Mouse (Mus musculus): ENCODE data around the gene Strap.
"Not testable (repeated sequence)": the region's sequence is repeated elsewhere in the genome, so short reads cannot be mapped to it uniquely, and the experiment has no call there.

Strap gene

DNA sequence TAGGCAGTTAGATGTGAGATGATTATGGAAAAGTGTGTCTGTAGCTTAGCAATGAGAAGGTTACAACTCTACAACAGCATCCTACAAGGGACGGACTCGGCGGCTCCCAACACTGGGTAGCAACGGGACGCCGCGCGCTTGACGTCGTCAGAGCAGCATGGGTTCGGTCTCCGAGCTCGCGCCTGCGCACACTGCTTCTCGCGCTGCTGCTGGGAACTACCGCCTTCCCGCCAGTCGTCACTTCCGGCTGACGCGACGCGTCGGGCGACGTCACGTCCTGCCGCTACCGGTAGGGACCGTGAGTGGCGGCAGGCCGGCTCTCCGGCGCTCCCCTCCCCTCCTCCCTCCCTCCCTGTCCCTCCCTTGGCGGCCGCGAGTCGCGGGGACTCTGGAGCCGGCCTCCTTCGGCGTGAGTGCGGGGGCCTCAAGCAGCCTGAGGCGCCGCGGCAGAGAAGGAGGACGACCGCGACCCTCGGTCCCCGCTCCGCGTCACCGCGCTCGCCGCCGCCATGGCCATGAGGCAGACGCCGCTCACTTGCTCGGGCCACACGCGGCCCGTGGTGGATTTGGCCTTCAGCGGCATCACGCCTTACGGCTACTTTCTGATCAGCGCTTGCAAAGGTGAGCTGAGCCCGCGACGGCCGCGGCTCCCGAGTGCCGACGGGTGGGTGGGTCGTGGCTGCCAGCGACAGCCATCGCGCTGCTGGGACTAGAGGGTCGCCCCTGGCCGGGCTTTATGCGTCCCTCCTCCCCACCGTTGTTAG lies at the start of gene Strap:
Gene Strap, plus strand, starts transcription at position 233 of the 764 bp plus-strand sequence.
- DNase-seq (ENCODE audit: low spot score) = peak; percentile 94

DNA sequence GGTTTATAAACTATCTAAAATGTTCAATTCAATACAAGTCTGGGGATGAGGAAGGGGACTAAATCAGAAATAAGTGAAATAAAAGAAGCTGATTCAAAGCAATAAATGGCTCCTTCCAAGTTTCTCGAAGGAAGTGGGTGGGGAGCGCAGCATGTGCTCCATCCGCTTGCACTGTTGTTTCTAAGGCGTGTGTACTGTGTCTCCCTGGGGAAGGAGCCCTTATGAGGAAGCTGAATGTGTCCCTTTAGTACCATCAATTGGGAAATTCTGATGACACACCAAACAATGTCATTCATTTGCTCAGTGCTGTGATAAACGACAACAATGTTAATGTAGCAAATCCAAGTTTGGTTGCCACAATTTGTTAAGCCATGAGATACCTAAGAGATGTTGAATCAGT lies 47.2 kb upstream of the Strap start:
- no peak for DNase-seq (ENCODE audit: low spot score)

DNA sequence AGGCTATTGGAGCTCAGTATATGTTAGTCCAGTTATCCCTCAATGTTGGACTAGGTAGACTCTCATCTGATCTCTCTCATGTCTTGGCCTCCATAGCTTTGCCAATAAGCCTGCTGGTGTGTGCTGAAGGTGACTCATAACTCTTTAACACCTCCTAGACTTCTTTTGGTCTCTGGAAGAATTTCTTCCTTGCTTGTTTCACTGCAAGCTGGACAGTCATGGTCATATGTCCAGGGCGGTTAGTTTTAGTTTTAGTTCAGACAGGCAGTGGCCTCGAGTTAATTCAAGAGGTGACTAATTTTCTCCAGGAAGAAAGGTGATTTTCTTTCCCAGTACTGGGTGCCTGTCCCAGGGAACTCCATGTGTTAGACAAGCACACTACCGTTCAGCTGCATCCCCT lies 46.8 kb upstream of the Strap start:
- DNase-seq (ENCODE audit: low spot score) = no peak

DNA sequence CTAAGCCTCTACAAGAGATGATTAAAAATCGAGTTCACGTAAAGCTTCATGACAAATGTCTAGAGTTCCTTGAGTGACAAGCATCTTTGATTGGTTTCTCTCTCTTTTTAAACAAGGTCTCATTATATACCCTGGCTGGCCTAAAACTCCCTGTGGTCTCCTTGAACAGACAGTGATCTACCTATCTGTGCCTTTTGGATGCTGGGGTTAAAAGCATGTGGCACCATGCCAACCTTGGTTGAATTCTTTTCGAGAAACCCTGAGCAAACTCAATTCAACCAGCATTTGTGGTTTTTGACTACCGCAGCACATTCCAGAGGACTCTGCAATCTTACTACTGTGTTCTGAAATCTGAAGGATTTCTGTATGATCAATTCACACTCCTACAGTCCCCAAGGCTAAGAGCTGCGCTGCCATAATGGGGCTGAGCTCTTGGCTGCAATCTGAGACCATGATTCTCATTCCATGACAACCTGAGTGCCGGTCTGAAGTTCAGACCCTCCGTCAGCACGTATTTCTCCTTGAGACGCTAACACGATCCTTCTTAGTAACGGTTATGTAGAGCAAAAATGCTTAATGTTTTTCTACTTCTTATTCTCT lies 46.3 kb upstream of the Strap start:
- DNase-seq (ENCODE audit: low spot score) = no peak

DNA sequence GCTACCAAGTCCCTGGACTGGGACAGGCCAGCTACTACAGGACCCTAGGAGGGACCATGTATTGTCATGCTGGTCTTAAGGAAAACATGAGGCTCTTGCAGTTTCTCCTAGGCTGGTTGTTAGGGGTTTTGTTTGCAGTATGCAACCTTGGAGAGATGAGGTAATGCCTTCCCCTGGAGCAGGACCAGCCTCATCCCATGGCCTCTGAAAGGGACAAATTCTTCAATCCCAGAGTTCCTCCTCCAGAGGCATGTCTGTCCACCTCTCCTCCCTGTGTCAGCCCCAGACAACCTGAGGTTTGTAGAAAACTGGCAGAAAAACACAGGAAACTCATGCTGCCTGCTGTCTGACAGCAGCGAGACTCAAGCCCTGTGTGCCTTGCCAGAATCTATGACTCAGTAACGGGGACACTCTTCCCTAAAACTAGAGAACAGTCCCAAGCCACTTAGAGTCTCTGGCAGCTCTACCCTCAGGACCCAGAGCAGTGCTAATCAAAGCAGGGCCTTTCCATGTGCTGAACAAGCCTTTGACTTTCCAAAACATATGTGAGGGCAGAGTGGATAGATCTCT lies 44.2 kb upstream of the Strap start:
- no peak for DNase-seq (ENCODE audit: low spot score)

DNA sequence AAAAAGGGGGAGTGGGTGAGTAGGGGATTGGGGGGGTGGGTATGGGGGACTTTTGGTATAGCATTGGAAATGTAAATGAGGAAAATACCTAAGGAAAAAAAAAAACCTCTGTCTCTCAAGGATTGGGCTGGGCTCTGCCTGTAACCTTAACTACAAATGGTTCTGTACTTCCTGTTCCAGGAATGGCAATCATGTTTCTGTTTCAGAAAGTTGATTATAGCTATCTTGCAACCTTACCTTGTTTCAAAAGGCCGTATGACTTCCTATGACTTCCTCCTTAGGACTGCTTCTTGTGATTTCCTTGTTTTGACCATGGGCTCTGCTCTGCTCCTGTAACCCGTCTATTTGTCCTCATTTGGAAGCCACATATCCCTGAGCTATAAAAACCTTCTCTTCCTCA lies 40.6 kb upstream of the Strap start:
- no peak for DNase-seq (ENCODE audit: low spot score)

DNA sequence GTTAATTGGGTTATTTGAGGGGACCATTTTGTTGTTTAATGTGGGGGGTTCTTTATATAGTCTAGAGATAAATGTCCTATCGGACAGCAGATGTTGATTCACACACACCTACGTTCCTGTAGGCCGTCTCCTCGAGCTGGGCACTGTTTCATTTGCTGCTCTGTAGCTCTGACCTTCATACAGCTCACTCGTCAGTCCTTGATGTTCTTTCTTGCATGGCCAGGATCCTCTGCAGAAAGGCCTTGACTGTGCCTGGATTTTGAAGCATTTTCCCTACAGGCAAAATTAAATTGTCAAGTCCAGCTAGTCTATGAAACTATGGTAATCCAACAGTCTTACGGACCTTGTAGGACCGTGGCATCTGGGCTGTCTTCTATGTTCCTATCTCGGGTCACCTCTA lies 39.8 kb upstream of the Strap start:
- no peak for DNase-seq (ENCODE audit: low spot score)

DNA sequence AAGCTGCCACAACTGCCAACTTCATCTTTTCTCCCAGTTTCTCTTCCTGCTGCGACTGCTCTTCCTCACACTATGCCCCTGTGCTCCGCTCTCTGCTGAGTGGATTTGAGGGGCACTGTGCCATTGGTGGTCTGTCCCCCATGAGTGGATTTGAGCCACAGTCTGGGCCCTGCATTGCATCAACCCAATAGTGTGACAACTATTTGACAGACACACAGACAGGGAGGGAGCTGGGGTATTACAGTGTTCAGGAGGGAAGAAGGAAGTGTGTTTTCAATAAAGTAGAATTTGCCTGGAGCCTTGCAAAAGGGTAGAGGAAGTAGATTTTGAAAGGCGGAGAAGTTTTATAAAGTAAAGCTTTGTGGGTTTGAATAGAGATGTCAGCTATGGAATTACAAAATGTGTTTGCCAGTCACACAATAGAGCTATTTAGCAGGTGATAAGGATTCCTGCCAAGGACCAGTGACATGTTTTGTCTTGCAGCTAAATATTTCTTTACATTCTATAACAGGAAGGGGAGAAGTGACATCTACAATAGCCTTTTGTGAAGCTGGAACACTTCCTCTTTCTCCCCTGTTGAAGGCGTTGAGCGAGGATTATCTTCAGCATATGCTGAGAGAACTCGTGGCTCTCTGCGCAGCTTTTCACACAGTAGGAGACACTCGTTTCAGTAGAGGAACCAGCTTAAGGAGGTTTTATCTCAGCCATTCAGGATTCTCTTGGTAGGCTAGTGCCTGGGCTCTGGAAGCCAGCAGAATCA lies 38.3 kb upstream of the Strap start:
- peak; percentile 15 for DNase-seq (ENCODE audit: low spot score)

DNA sequence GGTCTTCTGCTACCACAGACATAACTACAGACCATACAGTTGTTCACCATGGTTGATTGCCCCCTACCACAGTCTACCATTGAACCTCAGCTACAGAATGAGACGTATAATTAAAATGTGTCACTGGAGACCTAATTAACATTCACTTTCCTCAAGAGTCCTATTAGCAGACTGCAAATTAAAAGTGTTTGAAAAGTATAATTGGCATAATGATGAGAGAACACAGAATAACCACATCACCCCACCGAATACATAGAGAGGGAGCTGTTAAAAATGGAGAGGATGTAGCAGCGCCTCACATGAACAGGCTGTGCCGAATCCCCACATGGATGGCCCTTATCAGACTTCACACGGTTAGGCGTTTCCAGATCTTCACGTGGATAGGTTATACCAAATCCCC lies 35.4 kb upstream of the Strap start:
- DNase-seq (ENCODE audit: low spot score) = no peak

DNA sequence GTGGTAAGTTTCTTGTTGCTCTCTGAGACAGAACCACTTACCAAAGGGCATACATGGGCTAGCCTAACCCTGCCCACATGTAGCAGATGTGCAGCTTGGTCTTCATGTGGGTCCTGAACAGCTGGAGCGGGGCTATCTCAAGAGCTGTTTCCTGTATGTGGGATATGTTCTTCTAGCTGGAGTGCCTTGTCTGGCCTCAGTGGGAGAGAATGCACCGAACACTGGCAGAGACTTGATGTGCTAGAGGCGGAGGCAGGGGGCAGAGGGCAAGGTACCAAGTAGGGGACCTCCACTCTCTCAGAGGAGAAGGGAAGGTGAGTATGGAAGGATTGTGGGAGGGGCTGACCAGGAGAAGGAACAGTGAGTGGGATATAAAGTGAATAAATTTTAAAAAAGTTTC lies 32.7 kb upstream of the Strap start:
- no peak for DNase-seq (ENCODE audit: low spot score)

DNA sequence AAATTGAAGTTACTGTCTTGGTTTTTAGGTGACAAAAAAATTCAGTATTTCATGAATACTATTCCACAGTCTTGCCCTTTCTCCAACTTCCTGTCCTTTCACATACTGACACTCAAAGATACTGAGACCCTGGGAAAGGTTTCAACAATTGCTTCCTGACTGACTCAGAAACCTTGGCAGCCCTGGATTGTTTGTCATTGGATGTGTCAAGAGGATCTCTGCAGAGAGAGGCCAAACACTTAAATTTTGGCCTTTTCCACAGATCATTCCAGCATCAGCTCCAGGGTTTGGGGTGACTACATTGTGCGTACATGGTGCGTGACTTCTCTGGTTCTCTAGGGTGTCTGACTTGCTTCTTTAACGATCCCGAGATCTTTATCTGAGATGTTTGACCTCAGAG lies 32.0 kb upstream of the Strap start:
- DNase-seq (ENCODE audit: low spot score) = peak; percentile 42

DNA sequence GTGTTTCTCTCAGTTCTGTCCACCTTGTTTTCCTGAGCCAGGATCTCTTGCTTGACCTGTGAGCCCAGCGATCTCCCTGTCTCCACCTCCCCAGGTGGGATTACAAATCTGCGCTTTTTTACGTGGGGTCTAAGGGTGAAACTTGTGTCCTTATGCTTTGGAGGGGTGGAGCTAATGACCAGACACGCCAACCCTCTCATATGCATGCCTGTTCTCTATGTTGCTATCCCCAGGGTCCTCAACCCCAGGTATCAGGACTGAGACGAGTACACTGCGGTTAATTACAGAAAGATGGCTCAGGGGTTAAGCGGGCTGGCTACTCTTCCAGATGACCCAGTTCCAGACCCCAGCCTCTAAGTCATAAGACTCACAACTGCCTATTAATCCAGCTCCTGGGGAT lies 31.4 kb upstream of the Strap start:
- no peak for DNase-seq (ENCODE audit: low spot score)

DNA sequence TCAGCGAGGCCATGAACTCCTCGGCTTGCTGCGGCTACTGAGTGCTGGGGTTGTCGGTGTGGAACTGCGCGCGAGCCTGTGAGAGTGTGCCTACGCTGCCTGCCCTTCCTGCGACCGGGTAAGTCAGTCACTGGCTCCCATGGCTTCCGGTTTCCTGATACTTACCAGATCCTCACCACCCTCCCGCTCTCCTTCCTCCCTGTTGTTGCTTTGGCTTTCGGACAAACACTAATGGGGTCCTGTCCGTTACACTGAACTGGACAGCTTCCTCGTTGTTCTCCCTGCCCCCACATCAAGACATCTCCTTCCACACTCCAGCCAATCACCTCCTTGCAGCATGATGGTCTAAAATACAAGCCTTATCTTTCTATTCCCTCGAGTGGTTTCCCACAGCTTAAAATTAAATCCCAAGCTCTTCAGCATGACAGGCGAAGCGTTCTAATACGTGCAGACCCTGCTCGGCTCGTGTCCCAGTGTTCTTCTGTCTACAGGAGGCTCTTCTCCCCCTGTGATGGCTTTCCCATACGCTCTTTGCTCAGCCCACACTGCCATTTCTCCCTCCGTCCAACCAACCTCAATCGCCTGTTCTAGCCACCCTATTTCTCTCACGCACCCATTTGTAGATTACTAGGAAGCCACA lies 30.5 kb upstream of the Strap start:
- no peak for DNase-seq (ENCODE audit: low spot score)

DNA sequence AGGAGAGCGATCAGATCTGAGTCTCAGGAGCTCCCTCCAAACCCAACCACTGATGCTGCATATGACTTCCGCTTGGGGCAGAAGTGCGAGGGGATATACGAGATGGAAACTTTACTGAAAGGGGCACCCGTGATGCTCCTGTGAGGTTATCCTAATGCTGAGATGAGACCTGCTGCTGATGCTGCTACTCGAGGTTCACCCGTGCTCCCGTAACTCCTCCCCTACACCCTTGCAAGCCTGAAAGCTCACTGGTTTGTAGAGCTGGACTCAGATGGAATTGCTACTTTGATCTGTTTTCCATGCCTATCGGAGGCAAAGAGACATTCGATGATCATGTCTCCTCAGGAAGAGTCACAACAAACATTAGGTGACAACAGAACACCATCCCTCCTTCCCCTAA lies 28.7 kb upstream of the Strap start:
- no peak for DNase-seq (ENCODE audit: low spot score)

DNA sequence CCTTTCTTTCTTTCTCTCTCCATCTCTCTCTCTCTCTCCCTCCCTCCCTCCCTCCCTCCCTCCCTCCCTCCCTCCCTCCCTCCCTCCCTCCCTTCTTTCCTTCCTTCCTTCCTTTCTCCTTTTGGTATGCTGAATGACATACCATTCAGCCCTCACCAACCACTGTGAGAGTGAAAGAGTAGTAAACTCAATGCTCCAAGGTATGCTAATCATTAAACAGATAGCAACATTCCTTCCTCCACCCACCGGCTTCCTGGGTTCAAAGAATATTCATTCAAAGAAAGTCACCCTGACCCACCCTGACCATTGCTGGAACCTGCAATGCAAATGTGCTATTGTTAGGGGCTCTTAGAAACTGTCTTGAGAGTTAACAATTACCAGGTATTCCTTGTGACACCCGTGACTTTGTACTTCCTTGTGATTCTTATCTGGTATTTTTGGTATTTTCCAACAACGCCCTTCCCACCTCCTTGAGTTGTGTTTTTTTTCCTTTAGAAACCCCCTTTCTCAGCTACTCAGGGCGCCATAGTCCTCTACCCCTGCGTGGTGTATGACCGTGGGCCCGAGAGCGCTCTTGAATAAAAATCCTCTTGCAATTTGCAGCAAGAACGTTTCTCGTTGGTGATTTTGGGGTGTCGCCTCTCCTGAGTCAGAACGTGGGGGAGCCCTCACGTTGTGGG lies 26.0 kb upstream of the Strap start:
- DNase-seq (ENCODE audit: low spot score) = not testable (repeated sequence)

DNA sequence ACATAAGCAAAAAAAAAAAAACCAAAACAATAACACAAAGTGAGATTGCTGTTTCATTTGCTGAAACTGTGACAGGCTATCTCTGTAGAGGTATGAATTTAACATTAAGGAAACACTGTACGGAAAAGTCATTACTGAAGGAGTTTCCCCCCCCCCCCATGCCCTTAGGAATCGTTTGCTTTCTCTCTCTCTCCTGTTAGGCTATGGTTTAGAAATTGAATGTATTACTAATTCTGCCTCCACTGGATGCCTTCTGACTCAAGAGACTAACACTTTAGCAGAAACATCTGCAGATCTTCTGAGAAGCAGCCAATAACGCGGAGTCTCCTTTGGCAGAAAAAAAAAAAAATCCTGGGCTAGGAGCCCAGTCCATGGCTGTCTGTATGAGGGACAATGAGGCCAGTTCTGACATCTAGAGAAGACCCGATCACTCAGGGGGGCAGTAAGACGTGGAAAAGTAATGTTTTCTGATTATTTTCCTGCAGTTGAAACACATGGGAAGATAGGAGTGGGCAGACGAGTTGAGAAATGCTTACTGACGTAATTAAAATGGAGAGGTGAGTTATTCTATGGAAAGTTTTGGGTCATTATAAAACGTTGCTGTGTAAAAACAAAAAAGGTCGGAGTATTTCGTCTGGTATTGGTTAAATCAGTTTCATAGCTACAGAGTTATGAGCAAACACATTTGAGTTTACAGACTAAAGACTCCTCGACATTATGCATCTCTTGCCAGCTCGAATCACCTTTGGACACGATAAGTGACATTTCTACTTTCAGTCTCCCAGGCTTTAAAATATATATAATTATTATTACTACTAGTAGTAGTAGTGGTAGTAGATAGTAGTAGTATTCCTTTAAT lies 24.5 kb upstream of the Strap start:
- peak; percentile 19 for DNase-seq (ENCODE audit: low spot score)

DNA sequence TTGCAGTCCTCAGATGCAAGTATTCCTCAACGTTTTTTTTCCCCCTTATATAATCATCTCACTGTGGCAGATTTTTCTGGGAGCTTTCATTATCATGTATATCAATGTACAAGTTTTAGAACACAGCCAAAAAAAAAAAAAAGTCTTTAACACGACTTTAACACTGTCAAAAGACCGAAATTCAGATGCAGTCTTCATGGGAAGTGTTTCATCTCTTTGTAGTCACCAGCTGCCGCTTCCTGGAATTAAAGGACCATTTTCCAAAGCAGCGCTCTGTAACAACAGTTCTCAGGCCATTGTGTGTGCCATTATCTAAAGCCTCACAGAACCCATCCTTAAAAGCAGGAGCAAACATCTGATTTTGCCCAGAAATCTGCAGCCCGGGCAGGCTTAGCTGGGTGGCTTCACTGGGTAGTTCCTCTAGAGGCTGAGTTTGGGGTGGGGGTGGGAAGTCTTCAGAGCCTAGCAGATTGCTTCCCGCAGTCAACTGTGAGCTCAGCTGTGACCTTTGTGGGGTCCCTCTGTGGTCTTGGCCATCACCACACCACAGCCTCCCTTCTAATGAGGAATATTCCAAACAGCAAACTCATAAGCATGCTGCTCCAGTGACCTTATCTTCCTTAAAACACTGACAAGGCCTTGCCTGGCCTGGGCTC lies 22.1 kb upstream of the Strap start:
- DNase-seq (ENCODE audit: low spot score) = no peak

DNA sequence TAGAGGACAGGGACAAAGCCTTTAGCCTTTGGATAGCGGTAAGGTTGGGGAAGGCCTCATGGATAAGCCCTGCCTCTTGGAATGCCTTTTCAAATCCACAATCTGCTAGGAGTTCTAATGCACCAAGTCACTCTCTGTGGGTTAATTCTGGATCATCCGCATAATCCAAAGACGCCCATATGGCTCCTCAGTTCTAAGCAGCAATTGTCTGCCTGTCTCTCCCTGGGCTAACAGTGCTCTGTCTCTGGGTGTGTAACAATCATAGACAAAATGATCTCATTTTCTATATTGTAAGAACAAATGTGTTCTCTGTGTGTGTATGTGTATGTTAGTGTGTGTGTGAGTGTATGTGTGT lies 21.6 kb upstream of the Strap start:
- DNase-seq (ENCODE audit: low spot score) = no peak

DNA sequence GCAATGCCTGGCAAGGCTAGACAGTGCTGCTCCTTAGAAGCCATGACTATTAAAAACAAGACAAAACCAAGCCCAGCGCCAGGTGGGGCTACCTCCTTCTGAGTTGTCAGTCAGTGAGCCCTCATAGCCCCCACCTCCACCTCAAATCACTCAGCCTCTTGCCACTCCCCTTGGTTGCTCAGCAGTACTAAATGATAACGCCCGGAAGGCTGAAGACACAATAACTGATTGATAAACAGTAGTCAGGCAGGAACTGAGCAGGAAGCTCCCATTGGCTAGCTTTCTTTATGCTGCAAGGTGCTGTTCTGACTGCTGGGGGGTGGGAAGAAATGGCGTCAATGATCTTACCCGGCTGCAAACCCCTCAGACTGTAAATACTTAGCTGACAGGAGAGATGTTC lies 18.1 kb upstream of the Strap start:
- no peak for DNase-seq (ENCODE audit: low spot score)

DNA sequence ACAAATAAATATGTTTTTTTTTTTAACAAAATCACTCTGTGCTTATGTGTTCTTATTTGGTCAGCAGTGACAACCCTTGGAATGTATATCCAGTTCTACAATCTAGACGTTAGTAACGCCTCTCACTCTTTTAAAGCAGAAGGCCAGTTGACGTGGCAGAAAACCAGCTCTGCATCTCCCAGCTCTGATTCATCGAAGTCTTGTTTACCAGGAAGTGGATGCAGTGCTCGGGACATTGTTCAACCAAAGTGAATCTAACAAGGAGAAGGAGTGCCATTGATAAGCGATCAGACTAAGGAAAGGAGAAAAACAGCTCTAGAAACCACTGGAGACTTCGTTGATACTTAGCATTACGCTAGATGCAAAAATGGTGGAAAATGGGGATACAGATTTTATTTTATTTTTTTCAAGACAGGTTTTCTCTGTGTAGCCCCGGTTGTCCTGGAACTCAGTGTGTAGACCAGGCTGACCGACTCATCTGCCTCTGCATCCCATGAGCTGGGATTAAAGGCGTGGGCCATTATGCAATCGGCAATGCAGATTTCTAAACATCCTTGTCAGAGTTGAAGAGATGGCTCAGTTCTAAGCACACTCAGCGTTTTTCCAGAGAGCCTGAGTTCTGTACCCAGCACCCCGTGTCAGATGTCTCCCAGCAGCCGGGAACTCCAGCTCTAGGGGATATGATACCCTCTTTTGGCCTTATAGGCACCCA lies 12.5 kb upstream of the Strap start:
- no peak for DNase-seq (ENCODE audit: low spot score)

Data from lung, postnatal 25 days (tissue).